Mouse (Mus musculus) cerebellum, adult 9-10 months (tissue): ENCODE measurements at regions not wholly inside any gene's neighbourhood (a gene's known extent, or its start where the extent isn't known, plus 50 kb on each side); places are given as distances from the start of the nearest gene placed in this dataset.
A peak's percentile ranks its signal among the peaks of the same experiment; 100 is the strongest.
"Not testable (repeated sequence)": the region's sequence is repeated elsewhere in the genome, so short reads cannot be mapped to it uniquely, and the experiment has no call there.

Experiments used
- DNase-seq: peaks from one replicate; pipeline ENCODE4 v3.0.0; 2022

DNA sequence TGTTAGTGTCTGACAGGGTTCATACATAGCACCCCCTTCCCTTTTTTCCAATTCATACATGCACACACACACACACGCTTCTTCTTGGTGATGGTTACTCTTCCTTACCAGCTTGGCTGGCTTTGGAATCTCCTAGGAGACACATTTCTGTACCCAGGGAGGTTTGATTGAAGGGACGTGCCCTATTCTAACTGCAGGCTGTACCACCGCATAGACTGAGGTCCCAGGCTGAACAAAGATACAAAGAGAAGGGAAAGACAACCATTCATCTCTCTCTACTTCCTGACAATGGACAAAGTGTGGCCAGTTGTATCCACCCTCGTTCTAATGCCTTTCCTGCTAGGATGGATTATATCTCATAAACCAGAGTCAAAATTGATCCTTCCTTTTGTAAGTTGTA is 100.0 kb downstream of the Raet1d start:
- not testable (repeated sequence) for DNase-seq

DNA sequence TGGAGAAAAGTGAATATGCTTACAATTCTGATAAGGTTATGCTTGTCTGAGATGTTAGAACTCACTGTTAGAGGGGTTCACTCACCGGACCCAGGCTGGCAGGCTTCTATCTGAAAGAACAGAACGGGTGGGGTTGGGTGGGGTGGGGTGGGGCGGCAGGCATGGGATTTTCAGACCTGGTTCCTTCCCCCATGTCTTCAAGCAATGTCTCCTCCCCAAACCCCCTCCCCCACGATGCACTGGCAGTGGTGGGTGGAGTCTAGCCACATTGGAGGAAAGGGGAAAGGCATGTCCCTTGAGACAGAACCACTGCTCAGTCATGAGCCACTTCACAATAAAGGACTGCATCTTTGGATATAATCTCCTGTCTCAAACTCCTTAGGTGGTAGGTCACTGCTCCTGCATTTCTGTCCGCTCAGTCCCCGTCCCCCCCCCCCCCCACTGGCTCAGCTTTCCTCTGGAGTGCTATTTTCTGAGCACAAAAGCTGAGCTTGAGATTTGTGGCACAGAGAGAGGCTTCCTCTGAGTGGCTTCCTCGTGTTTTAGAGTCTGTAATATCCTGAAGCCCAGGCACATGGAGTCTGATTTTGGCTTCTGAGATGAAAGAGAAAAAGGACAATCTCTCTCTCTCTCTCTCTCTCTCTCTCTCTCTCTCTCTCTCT is 100.6 kb downstream of the Raet1d start:
- not testable (repeated sequence) for DNase-seq

- not testable (repeated sequence) for DNase-seq
Measured at GRCm38 (mm10) chr10:22461480-22462050, 101.2 kb downstream of the Raet1d start.

GRCm38 (mm10) chr10:22471722-22472330 is 111.5 kb downstream of the Raet1d start:
- not testable (repeated sequence) for DNase-seq

GRCm38 (mm10) chr10:22479860-22480259 is 119.5 kb downstream of the Raet1d start:
- peak; percentile 8 for DNase-seq

- DNase-seq: not testable (repeated sequence)
Measured at GRCm38 (mm10) chr10:22487071-22487470, 126.7 kb downstream of the Raet1d start.

DNA sequence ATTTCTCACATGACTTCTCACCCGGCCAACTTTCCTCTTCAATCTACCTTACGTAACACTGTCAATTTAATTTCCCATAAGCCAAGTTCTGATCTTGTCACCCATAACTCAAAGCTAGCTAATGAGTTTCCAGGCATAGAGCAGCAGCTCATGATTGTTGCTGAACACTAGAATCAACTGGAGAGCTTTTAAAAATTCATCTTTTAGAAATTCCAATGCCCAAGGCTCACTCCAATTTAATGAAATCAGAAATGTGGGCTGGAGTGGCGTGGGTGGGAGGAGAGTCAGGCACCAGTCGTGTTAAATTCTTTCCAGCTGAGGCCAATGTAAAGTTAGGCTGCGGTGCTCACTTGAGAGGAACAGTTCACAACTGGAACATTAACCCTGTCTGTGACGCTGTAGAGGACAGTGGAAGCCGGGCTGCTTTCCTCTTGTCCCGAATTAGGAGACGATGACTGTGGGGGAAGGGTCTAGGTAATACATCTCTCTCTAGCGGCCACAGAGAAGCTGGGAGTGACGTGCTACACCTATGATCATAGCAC is 131.5 kb downstream of the Raet1d start:
- DNase-seq: not testable (repeated sequence)

- DNase-seq: no peak
Measured at GRCm38 (mm10) chr10:22495975-22496496, 135.7 kb downstream of the Raet1d start.
